Mouse (Mus musculus): ENCODE results near the gene Lrp1.

Gene Lrp1

GRCm38 (mm10) chr10:127615591-127615990, 5.4 kb downstream of the Lrp1 start:
- no peak for DNase-seq (ENCODE audit: low read depth)

GRCm38 (mm10) chr10:127615034-127615374, 5.9 kb downstream of the Lrp1 start:
- DNase-seq (ENCODE audit: low read depth), result no peak

- no peak for DNase-seq (ENCODE audit: low read depth)
Measured at GRCm38 (mm10) chr10:127614236-127615033, 6.5 kb downstream of the Lrp1 start.

GRCm38 (mm10) chr10:127612079-127612775, 8.7 kb downstream of the Lrp1 start:
- no peak for DNase-seq (ENCODE audit: low read depth)

- no peak for DNase-seq (ENCODE audit: low read depth)
Measured at GRCm38 (mm10) chr10:127610066-127610415, 10.9 kb downstream of the Lrp1 start.

- no peak for DNase-seq (ENCODE audit: low read depth)
Measured at GRCm38 (mm10) chr10:127609415-127610065, 11.4 kb downstream of the Lrp1 start.

- DNase-seq (ENCODE audit: low read depth), result no peak
Measured at GRCm38 (mm10) chr10:127607059-127607458, 13.9 kb downstream of the Lrp1 start.

- no peak for DNase-seq (ENCODE audit: low read depth)
Measured at GRCm38 (mm10) chr10:127605756-127606155, 15.2 kb downstream of the Lrp1 start.

GRCm38 (mm10) chr10:127605251-127605547, 15.7 kb downstream of the Lrp1 start:
- DNase-seq (ENCODE audit: low read depth), result no peak

GRCm38 (mm10) chr10:127604465-127605250, 16.3 kb downstream of the Lrp1 start:
- DNase-seq (ENCODE audit: low read depth), result peak; percentile 50

- no peak for DNase-seq (ENCODE audit: low read depth)
Measured at GRCm38 (mm10) chr10:127603437-127604371, 17.2 kb downstream of the Lrp1 start.

GRCm38 (mm10) chr10:127602194-127602593, 18.8 kb downstream of the Lrp1 start:
- no peak for DNase-seq (ENCODE audit: low read depth)

GRCm38 (mm10) chr10:127599779-127600541, 21.0 kb downstream of the Lrp1 start:
- no peak for DNase-seq (ENCODE audit: low read depth)

- no peak for DNase-seq (ENCODE audit: low read depth)
Measured at GRCm38 (mm10) chr10:127599252-127599651, 21.7 kb downstream of the Lrp1 start.

- DNase-seq (ENCODE audit: low read depth), result no peak
Measured at GRCm38 (mm10) chr10:127598607-127599006, 22.3 kb downstream of the Lrp1 start.

GRCm38 (mm10) chr10:127597311-127597901, 23.5 kb downstream of the Lrp1 start:
- no peak for DNase-seq (ENCODE audit: low read depth)

- DNase-seq (ENCODE audit: low read depth), result no peak
Measured at GRCm38 (mm10) chr10:127596321-127596941, 24.5 kb downstream of the Lrp1 start.

- DNase-seq (ENCODE audit: low read depth), result no peak
Measured at GRCm38 (mm10) chr10:127594930-127595715, 25.8 kb downstream of the Lrp1 start.

GRCm38 (mm10) chr10:127594405-127594804, 26.5 kb downstream of the Lrp1 start:
- DNase-seq (ENCODE audit: low read depth), result no peak
